Mouse (Mus musculus) small intestine, adult 2 months (tissue): ENCODE data around the gene Stt3a.

Source experiments
- CTCF ChIP-seq: fragments of 200-500 bp; IDR thresholded peaks from 2 replicates; pipeline ENCODE4 v1.5.1; 2012; ENCODE audit warnings: low read depth, mild to moderate bottlenecking, control low read depth, inconsistent platforms, low read length, moderate library complexity, mixed read lengths; ENCODE audit not compliant: insufficient replicate concordance, insufficient read length; ENCODE audit errors: extremely low read depth
- POLR2A ChIP-seq: fragments of 200-500 bp; IDR thresholded peaks from 2 replicates; pipeline ENCODE4 v1.6.1; 2012; ENCODE audit warnings: low read depth, mild to moderate bottlenecking, control low read depth, inconsistent platforms, low read length, moderate library complexity

DNA sequence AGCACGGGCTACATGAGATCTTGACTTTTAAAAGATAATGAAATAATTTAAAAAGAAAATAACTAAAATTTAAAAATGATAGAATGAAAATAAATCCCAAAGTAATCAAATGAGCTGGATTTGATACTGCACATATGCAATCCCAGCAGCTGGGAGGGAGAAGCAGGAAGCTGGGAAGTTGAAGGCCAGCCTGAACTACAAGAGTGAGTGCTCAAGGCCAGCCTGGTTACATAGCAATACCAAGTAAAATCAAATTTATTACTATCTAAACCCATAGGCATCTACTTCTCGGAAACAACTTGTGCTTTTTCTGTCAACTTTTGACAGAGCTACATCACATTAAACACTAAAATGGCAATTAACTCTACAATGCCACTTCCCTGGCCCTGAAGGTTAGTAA lies 16.4 kb upstream of the Stt3a start:
- no peak for TF ChIP-seq CTCF
- no peak for TF ChIP-seq POLR2A
